Mouse (Mus musculus) MEL (cell line): ENCODE results near the gene Adamts4. TPM values are rescaled to one million over a fixed set of nuclear protein-coding genes. Genes with fewer than 3 reads are reported as not detected.

Experiments used
- DNase-seq: peaks from one replicate; pipeline ENCODE4 v3.0.0; 2011; ENCODE audit warnings: low read depth, low spot score
- H3K27ac ChIP-seq: 2 replicates; pipeline ENCODE4 v1.5.1; 2012; ENCODE audit warnings: low read depth, mild to moderate bottlenecking, control low read depth, low read length, moderate library complexity; ENCODE audit not compliant: control insufficient read depth
- H3K27me3 ChIP-seq, 2 experiments: fragments of 150-350 bp in 1 of 2; sonication (generic) in 1 of 2; 2 replicates each; pipeline ENCODE4 v1.6.1; 2012; ENCODE audit warnings: low read length in 2 of 2, mild to moderate bottlenecking in 2 of 2, improper control_type of control experiment in 1 of 2, moderate library complexity in 1 of 2; ENCODE audit not compliant: insufficient read depth in 2 of 2, control insufficient read depth in 1 of 2
- H3K36me3 ChIP-seq, 2 experiments: 2 replicates each; pipeline ENCODE4 v1.6.1; 2012 to 2014; ENCODE audit warnings: low read length in 2 of 2, improper control_type of control experiment in 1 of 2, inconsistent platforms in 1 of 2, mild to moderate bottlenecking in 1 of 2; ENCODE audit not compliant: insufficient read depth in 2 of 2, control insufficient read depth in 1 of 2
- H3K4me1 ChIP-seq, 2 experiments: fragments of 150-350 bp in 1 of 2; sonication (generic) in 1 of 2; 2 replicates each; pipeline ENCODE4 v1.6.1; 2012; ENCODE audit warnings: low read length in 2 of 2, improper control_type of control experiment in 1 of 2, mild to moderate bottlenecking in 1 of 2; ENCODE audit not compliant: insufficient read depth in 2 of 2, control insufficient read depth in 1 of 2
- H3K4me3 ChIP-seq, 2 experiments: fragments of 150-350 bp in 1 of 2; sonication (generic) in 1 of 2; 2 replicates each; pipeline ENCODE4 v1.5.1; 2012; ENCODE audit warnings: low read depth in 2 of 2, low read length in 2 of 2, mild to moderate bottlenecking in 2 of 2, moderate library complexity in 2 of 2, control low read depth in 1 of 2, improper control_type of control experiment in 1 of 2; ENCODE audit not compliant: control insufficient read depth in 1 of 2, insufficient read depth in 1 of 2
- H3K79me2 ChIP-seq: 2 replicates; pipeline ENCODE4 v1.6.1; 2012; ENCODE audit warnings: mild to moderate bottlenecking, low read length, moderate library complexity; ENCODE audit not compliant: control insufficient read depth, poor library complexity, insufficient read depth
- H3K9ac ChIP-seq: 2 replicates; pipeline ENCODE4 v1.6.1; 2012; ENCODE audit warnings: low read depth, mild to moderate bottlenecking, control low read depth, low read length, moderate library complexity; ENCODE audit not compliant: control insufficient read depth, poor library complexity, severe bottlenecking
- H3K9me3 ChIP-seq: fragments of 150-350 bp; sonication (generic); replicated peaks from 2 replicates; pipeline ENCODE4 v1.6.1; 2012; ENCODE audit warnings: mild to moderate bottlenecking, low read length, improper control_type of control experiment, moderate library complexity; ENCODE audit not compliant: insufficient read depth
- BHLHE40 ChIP-seq: IDR thresholded peaks from 2 replicates; pipeline ENCODE4 v1.6.1; 2012; ENCODE audit warnings: low read depth, mild to moderate bottlenecking, inconsistent platforms, low read length, improper control_type of control experiment, borderline replicate concordance
- ELF1 ChIP-seq: IDR thresholded peaks from 2 replicates; pipeline ENCODE4 v1.6.1; 2014; ENCODE audit warnings: low read depth, mild to moderate bottlenecking, inconsistent platforms, low read length, improper control_type of control experiment, moderate library complexity
- EP300 ChIP-seq, 2 experiments: IDR thresholded peaks; 2 replicates each; pipeline ENCODE4 v1.6.1; 2011; ENCODE audit warnings: improper control_type of control experiment in 2 of 2, low read length in 2 of 2, low read depth in 1 of 2, mild to moderate bottlenecking in 1 of 2
- GABPA ChIP-seq: IDR thresholded peaks from 2 replicates; pipeline ENCODE4 v1.6.1; 2012; ENCODE audit warnings: low read depth, mild to moderate bottlenecking, inconsistent platforms, low read length, improper control_type of control experiment, moderate library complexity
- MAFK ChIP-seq: IDR thresholded peaks from 2 replicates; pipeline ENCODE4 v1.6.1; 2011; ENCODE audit warnings: low read depth, mild to moderate bottlenecking, low read length, improper control_type of control experiment, borderline replicate concordance
- MAX ChIP-seq: IDR thresholded peaks from 2 replicates; pipeline ENCODE4 v1.6.1; 2011; ENCODE audit warnings: low read length, improper control_type of control experiment
- MAZ ChIP-seq: IDR thresholded peaks from 2 replicates; pipeline ENCODE4 v1.6.1; 2012; ENCODE audit warnings: low read depth, mild to moderate bottlenecking, inconsistent platforms, low read length, improper control_type of control experiment
- MEF2A ChIP-seq: IDR thresholded peaks from 2 replicates; pipeline ENCODE4 v1.6.1; 2014; ENCODE audit warnings: low read depth, mild to moderate bottlenecking, inconsistent platforms, low read length, improper control_type of control experiment; ENCODE audit not compliant: poor library complexity, insufficient replicate concordance, severe bottlenecking; ENCODE audit errors: extremely low read depth
- MXI1 ChIP-seq: IDR thresholded peaks from 2 replicates; pipeline ENCODE4 v1.6.1; 2011; ENCODE audit warnings: mild to moderate bottlenecking, low read depth, low read length, improper control_type of control experiment
- MYC ChIP-seq: IDR thresholded peaks from 2 replicates; pipeline ENCODE4 v1.6.1; 2011; ENCODE audit warnings: low read depth, mild to moderate bottlenecking, low read length, improper control_type of control experiment, moderate library complexity
- NELFE ChIP-seq: IDR thresholded peaks from 2 replicates; pipeline ENCODE4 v1.6.1; 2011; ENCODE audit warnings: low read depth, low read length, improper control_type of control experiment
- POLR2A ChIP-seq, 2 experiments: IDR thresholded peaks; 2 replicates each; pipeline ENCODE4 v1.6.1; 2011 to 2012; ENCODE audit warnings: low read length in 2 of 2, mild to moderate bottlenecking in 2 of 2, control low read depth in 1 of 2, improper control_type of control experiment in 1 of 2, low read depth in 1 of 2, moderate library complexity in 1 of 2; ENCODE audit not compliant: control insufficient read depth in 1 of 2, insufficient read depth in 1 of 2, poor library complexity in 1 of 2
- POLR2AphosphoS2 ChIP-seq: IDR thresholded peaks from 2 replicates; pipeline ENCODE4 v1.6.1; 2011; ENCODE audit warnings: low read length, improper control_type of control experiment
- POLR2AphosphoS5 ChIP-seq: IDR thresholded peaks from 2 replicates; pipeline ENCODE4 v1.6.1; 2012; ENCODE audit warnings: low read depth, borderline replicate concordance, mild to moderate bottlenecking, inconsistent platforms, low read length, moderate library complexity, mixed read lengths
- RAD21 ChIP-seq: IDR thresholded peaks from 2 replicates; pipeline ENCODE4 v1.6.1; 2011; ENCODE audit warnings: mild to moderate bottlenecking, low read depth, low read length, improper control_type of control experiment
- SIN3A ChIP-seq: IDR thresholded peaks from 2 replicates; pipeline ENCODE4 v1.6.1; 2012; ENCODE audit warnings: low read length, improper control_type of control experiment, inconsistent platforms
- TBP ChIP-seq: IDR thresholded peaks from 2 replicates; pipeline ENCODE4 v1.8.0; 2011; ENCODE audit warnings: low read depth, low read length, improper control_type of control experiment
- UBTF ChIP-seq: IDR thresholded peaks from 2 replicates; pipeline ENCODE4 v1.6.1; 2012; ENCODE audit warnings: low read depth, mild to moderate bottlenecking, inconsistent platforms, low read length, improper control_type of control experiment, moderate library complexity, borderline replicate concordance; ENCODE audit not compliant: insufficient read depth
- USF1 ChIP-seq: IDR thresholded peaks from 2 replicates; pipeline ENCODE4 v1.6.1; 2014; ENCODE audit warnings: low read depth, mild to moderate bottlenecking, inconsistent platforms, low read length, improper control_type of control experiment, moderate library complexity
- ZC3H11A ChIP-seq: IDR thresholded peaks from 2 replicates; pipeline ENCODE4 v1.6.1; 2012; ENCODE audit warnings: low read depth, mild to moderate bottlenecking, inconsistent platforms, low read length, improper control_type of control experiment
- ZKSCAN1 ChIP-seq: IDR thresholded peaks from 2 replicates; pipeline ENCODE4 v1.6.1; 2012; ENCODE audit warnings: low read depth, mild to moderate bottlenecking, inconsistent platforms, low read length, improper control_type of control experiment, moderate library complexity
- ZMIZ1 ChIP-seq: IDR thresholded peaks from 2 replicates; pipeline ENCODE4 v1.6.1; 2012; ENCODE audit warnings: low read depth, mild to moderate bottlenecking, inconsistent platforms, low read length, improper control_type of control experiment, moderate library complexity
- ZNF384 ChIP-seq: IDR thresholded peaks from 2 replicates; pipeline ENCODE4 v1.6.1; 2012; ENCODE audit warnings: low read depth, mild to moderate bottlenecking, inconsistent platforms, low read length, improper control_type of control experiment
- polyA plus RNA-seq, 2 experiments: library from polyadenylated mRNA; stranded (reverse) in 1 of 2; unstranded in 1 of 2; fragments of >175 nt in 1 of 2; fragments of >200 nt in 1 of 2; gene quantifications; 2 replicates each; pipeline versions ENCODE4 v1.2.1 to v1.2.4; 2012; ENCODE audit warnings: low replicate concordance in 2 of 2, low read depth in 1 of 2; ENCODE audit not compliant: insufficient read length in 2 of 2, insufficient read depth in 1 of 2, missing spikeins in 1 of 2
- total RNA-seq: library from RNA; depleted of rRNA; stranded (reverse); fragments of 300-350 nt; gene quantifications from 2 replicates; pipeline ENCODE4 v1.2.3, GENCODE M21; 2012

The Adamts4 gene
- total and polyA plus RNA-seq, 3 experiments: 0.03 TPM; not detected in 2

DNA sequence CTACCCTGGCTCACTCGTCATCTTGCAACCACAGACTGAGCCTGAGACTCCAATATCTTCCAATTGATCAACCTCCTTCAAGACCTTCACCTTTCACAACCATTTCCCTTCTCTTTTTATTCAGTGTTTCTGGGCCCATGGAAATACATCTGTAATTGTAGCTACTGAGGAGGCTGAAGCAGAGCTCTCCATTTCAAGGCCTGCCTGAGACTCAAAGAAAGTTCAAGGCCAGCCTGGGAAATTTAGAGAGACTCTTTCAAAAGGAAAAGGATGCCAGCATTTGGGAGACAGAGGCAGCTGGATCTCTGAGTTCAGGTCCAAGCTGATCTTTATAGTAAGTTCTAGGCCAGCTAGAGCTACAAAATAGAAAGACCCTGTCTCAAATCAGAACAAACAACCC is 22.3 kb upstream of the Adamts4 start:
- H3K79me2 ChIP-seq: no peaks in the 10 kb centered on the region
- H3K9me3 ChIP-seq: no peaks in the 10 kb centered on the region
- H3K27me3 ChIP-seq: no peaks in the 10 kb centered on the region
- peaks cover 0 to 4% of the 10 kb centered on the region in 2 experiments; a peak in 2 of 4 replicates for H3K36me3 ChIP-seq
- TF ChIP-seq MEF2A (no peak), MAFK (no peak), GABPA (no peak), POLR2AphosphoS2 (no peak), EP300 (IDR thresholded peaks at IDR 0.05; ENCODE audit: low read depth in 1 of 2, low read length in 2 of 2) (no peak), ZMIZ1 (no peak), MAZ (no peak), POLR2AphosphoS5 (no peak), ZKSCAN1 (no peak), USF1 (no peak), ELF1 (no peak), RAD21 (no peak), UBTF (no peak), MYC (no peak), ZC3H11A (no peak), BHLHE40 (no peak), TBP (no peak), POLR2A (IDR thresholded peaks at IDR 0.05; ENCODE audit: control insufficient read depth in 1 of 2, insufficient read depth in 1 of 2, low read depth in 1 of 2, low read length in 2 of 2, poor library complexity in 1 of 2) (no peak), ZNF384 (no peak), MXI1 (no peak)
- H3K4me3 ChIP-seq: no peak overlapping the region
- H3K27ac ChIP-seq: no peak overlapping the region
- H3K9ac ChIP-seq: no peak overlapping the region
- DNase-seq: no peak
- H3K4me1 ChIP-seq: peaks cover 0 to 6% of the 10 kb centered on the region in 2 experiments; a peak in 3 of 4 replicates

DNA sequence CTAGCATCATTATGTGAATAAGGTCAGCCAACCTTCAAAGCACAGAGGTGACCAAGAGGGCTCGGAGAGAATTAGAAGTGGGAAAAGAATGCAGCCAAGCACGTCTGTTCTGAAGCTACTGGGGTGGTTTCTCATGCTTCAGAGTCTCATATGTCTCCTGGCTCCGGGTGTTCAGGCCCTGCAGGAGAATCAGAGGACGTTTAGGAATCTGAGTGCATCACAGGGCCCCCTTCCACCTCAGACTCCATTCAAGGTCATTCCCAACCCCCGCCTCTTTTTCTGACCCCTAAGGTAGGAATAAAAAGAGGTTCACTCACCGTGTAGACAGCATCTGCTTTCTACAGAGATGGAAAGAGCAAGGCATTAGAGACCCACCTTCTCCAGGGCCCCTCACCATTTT is 20.5 kb upstream of the Adamts4 start:
- TF ChIP-seq MAX: no peak
- TF ChIP-seq SIN3A: no peak
- no peak for TF ChIP-seq NELFE
- DNase-seq: no peak
- Histone ChIP-seq H3K9me3 (no peaks in the 10 kb centered on the region), H3K27ac (no peak overlapping the region), H3K9ac (no peak overlapping the region), H3K36me3 (peaks cover 0 to 14% of the 10 kb centered on the region in 2 experiments; a peak in 2 of 4 replicates), H3K4me3 (no peak overlapping the region), H3K79me2 (no peaks in the 10 kb centered on the region), H3K27me3 (no peaks in the 10 kb centered on the region), H3K4me1 (peaks cover 0 to 8% of the 10 kb centered on the region in 2 experiments; a peak in 2 of 4 replicates)
